Mouse (Mus musculus) Muller cell, postnatal 12 days (primary cell): ENCODE measurements around the gene Rasal2.
"Not testable (repeated sequence)": the region's sequence is repeated elsewhere in the genome, so short reads cannot be mapped to it uniquely, and the experiment has no call there.

Experiments
- DNase-seq: peaks from one replicate; pipeline ENCODE4 v3.0.0-alpha.2; 2015; ENCODE audit errors: inconsistent ontology term

Rasal2 gene

GRCm38 (mm10) chr1:157243576-157244452 lies 168.6 kb downstream of the Rasal2 start:
- DNase-seq: peak; percentile 40

GRCm38 (mm10) chr1:157239687-157240086 lies 172.7 kb downstream of the Rasal2 start:
- DNase-seq: no peak

GRCm38 (mm10) chr1:157236650-157237344 lies 175.6 kb downstream of the Rasal2 start:
- not testable (repeated sequence) for DNase-seq

GRCm38 (mm10) chr1:157233451-157233850 lies 178.9 kb downstream of the Rasal2 start:
- no peak for DNase-seq

GRCm38 (mm10) chr1:157232372-157232771 lies 180.0 kb downstream of the Rasal2 start:
- DNase-seq: peak; percentile 73

- peak; percentile 42 for DNase-seq
These were observed 181.4 kb downstream of the Rasal2 start for GRCm38 (mm10) chr1:157231016-157231415.

- no peak for DNase-seq
These were observed 182.0 kb downstream of the Rasal2 start for GRCm38 (mm10) chr1:157230386-157230785.

GRCm38 (mm10) chr1:157225013-157225412 lies 187.4 kb downstream of the Rasal2 start:
- no peak for DNase-seq

- no peak for DNase-seq
These were observed 191.5 kb downstream of the Rasal2 start for GRCm38 (mm10) chr1:157220910-157221309.

GRCm38 (mm10) chr1:157220466-157220865 lies 191.9 kb downstream of the Rasal2 start:
- no peak for DNase-seq

- peak; percentile 65 for DNase-seq
These were observed 203.6 kb downstream of the Rasal2 start for GRCm38 (mm10) chr1:157208754-157209153.

GRCm38 (mm10) chr1:157205685-157206084 lies 206.7 kb downstream of the Rasal2 start:
- no peak for DNase-seq

- no peak for DNase-seq
These were observed 229.4 kb downstream of the Rasal2 start for GRCm38 (mm10) chr1:157183043-157183442.

GRCm38 (mm10) chr1:157182431-157182830 lies 230.0 kb downstream of the Rasal2 start:
- DNase-seq: no peak

- DNase-seq: no peak
These were observed 231.3 kb downstream of the Rasal2 start for GRCm38 (mm10) chr1:157181081-157181480.

GRCm38 (mm10) chr1:157178988-157179764 lies 233.2 kb downstream of the Rasal2 start:
- no peak for DNase-seq

GRCm38 (mm10) chr1:157169292-157169691 lies 243.1 kb downstream of the Rasal2 start:
- no peak for DNase-seq

GRCm38 (mm10) chr1:157168891-157169290 lies 243.5 kb downstream of the Rasal2 start:
- DNase-seq: no peak

- peak; percentile 88 for DNase-seq
These were observed 258.6 kb downstream of the Rasal2 start for GRCm38 (mm10) chr1:157153781-157154180.

- DNase-seq: no peak
These were observed 262.3 kb downstream of the Rasal2 start for GRCm38 (mm10) chr1:157150107-157150506.

- DNase-seq: no peak
These were observed 267.8 kb downstream of the Rasal2 start for GRCm38 (mm10) chr1:157144621-157145020.

GRCm38 (mm10) chr1:157143326-157143932 lies 269.0 kb downstream of the Rasal2 start:
- no peak for DNase-seq
